Mouse (Mus musculus): ENCODE results near the gene Ephb4. TPM values are rescaled to one million over a fixed set of nuclear protein-coding genes. Genes with fewer than 3 reads are reported as not detected.

Ephb4 gene
- polyA plus RNA-seq, 1 experiment from 2014 or later = 56.8 TPM

DNA sequence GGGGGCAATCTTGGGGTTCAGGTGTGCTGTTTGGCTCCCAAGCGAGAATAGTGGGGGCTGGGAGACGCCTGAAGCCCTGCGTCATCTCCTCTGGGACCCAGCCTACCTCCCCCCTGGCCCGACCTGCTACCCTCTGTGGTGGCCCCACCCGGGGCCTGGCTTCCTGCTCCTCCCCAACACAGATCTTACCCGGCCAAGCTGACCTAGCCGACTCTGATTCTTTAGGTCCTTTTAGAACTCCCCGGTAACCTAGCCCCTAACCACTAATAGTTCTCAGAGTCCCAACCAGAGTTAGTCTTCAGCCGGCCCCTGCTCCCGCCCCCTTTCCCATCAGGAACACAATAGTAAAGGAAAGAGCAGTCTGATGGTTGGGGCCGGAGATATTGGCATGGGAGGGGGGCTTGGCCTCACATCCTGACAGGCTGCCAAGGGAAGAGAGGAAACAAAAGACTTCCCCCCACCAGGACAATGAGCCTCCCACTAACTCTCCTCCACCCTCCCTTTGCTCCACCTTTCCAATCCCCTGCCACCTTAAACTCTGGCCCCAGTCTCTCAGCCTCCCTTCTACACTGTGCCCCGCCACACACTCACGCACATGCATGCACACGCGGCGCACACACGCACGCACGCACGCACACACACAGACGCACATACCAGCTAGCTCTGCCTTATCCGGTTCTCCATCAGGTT, 10.5 kb upstream of the Ephb4 start:
- peak overlapping the region; percentile 87 for H3K27ac ChIP-seq (replicated peaks)
- no peaks in the 10 kb centered on the region for H3K9me3 ChIP-seq
- peak overlapping the region; percentile 57 for H3K4me3 ChIP-seq
- H3K4me1 ChIP-seq = peaks cover 35% of the 10 kb centered on the region
- peak; percentile 50 for DNase-seq (ENCODE audit: low spot score)
- H3K36me3 ChIP-seq (replicated peaks) = no peaks in the 10 kb centered on the region
- H3K27me3 ChIP-seq (replicated peaks; ENCODE audit: low read depth, poor library complexity, severe bottlenecking) = no peaks in the 10 kb centered on the region
- 10% methylated on average over 22 of the region's 22 CpGs for WGBS

DNA sequence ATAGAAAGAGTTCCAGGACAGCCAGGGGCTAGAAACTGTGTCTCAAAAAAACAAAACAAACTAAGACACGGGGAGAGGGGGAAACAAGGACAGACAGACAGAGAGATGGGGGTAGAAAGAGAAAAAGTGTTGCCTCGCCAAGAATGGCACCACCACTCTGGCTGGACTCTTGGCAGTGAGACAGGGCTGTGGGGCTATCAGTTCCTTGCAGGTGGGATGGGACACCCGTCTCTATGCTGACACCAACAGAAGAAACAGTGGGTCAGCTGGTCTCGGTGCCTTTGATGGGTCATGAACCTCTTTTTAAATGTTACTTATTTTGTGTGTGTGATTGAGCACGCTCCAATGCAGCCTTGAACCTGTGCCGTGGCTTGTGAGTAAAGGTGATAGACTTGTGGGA, 9.7 kb upstream of the Ephb4 start:
- no peak for DNase-seq (ENCODE audit: low spot score)
- Histone ChIP-seq H3K36me3 (replicated peaks) (no peaks in the 10 kb centered on the region), H3K27me3 (replicated peaks; ENCODE audit: low read depth, poor library complexity, severe bottlenecking) (no peaks in the 10 kb centered on the region), H3K27ac (replicated peaks) (peak overlapping the region; percentile 87; the same call in 1 of the 2 replicates), H3K4me3 (peak overlapping the region; percentile 57; the same call in 1 of the 2 replicates), H3K9me3 (no peaks in the 10 kb centered on the region), H3K4me1 (peaks cover 35% of the 10 kb centered on the region)
- WGBS = 74% methylated on average over 6 of the region's 6 CpGs

DNA sequence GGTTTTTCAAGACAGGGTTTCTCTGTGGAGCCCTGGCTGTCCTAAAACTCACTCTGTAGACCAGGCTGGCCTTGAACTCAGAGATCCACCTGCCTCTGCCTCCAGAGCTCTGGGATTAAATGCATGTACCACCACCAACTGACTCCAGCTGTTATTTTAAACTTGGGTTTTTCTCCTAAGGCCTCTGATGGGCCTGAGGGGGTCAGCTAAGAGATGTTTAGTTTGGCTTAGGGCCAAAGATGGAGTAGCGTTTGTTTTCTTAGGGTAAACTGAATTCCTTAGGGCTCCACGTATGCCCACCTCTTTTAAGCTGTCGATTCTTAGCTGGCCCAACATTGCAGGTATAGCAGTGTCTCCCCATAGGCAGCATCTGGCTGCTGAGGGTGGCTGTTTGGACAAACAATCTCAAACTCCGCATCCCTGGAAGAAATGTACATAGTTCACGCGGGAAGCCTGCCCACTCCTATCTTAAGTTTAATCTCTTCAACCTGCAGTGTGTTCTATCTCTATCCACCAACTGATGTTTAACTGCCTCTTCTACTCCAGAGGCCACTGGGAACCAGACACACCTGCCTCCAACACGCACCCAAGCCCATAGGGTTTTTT, 7.4 kb upstream of the Ephb4 start:
- peaks cover 39% of the 10 kb centered on the region for H3K4me1 ChIP-seq
- no peaks in the 10 kb centered on the region for H3K27me3 ChIP-seq (replicated peaks; ENCODE audit: low read depth, poor library complexity, severe bottlenecking)
- H3K36me3 ChIP-seq (replicated peaks) = no peaks in the 10 kb centered on the region
- H3K27ac ChIP-seq (replicated peaks) = no peak overlapping the region
- WGBS = 79% methylated on average over 7 of the region's 7 CpGs
- no peaks in the 10 kb centered on the region for H3K9me3 ChIP-seq
- H3K4me3 ChIP-seq = no peak overlapping the region
- DNase-seq (ENCODE audit: low spot score) = no peak

DNA sequence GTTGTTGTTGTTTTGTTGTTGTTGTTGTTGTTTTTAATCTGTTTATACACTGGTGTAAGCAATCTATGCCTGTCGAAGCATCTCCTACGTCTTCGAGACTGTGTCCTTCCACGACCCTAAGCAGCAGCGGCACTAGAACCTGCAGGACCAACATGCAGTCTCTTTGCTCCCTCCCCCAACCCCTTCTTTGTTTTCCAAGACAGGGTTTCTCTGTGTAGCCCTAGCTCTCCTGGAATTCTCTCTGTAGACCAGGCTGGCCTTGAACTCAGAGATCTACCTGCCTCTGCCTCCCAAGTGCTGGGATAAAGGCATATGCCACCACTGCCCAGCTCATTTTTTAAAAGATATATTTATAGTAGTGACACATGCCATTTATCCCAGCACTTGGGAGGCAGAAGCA, 6.5 kb upstream of the Ephb4 start:
- DNase-seq (ENCODE audit: low spot score) = no peak
- Histone ChIP-seq H3K4me3 (no peak overlapping the region), H3K36me3 (replicated peaks) (no peaks in the 10 kb centered on the region), H3K27ac (replicated peaks) (no peak overlapping the region), H3K4me1 (peaks cover 40% of the 10 kb centered on the region), H3K9me3 (no peaks in the 10 kb centered on the region), H3K27me3 (replicated peaks; ENCODE audit: low read depth, poor library complexity, severe bottlenecking) (no peaks in the 10 kb centered on the region)
- WGBS = 94% methylated on average over 5 of the region's 5 CpGs

DNA sequence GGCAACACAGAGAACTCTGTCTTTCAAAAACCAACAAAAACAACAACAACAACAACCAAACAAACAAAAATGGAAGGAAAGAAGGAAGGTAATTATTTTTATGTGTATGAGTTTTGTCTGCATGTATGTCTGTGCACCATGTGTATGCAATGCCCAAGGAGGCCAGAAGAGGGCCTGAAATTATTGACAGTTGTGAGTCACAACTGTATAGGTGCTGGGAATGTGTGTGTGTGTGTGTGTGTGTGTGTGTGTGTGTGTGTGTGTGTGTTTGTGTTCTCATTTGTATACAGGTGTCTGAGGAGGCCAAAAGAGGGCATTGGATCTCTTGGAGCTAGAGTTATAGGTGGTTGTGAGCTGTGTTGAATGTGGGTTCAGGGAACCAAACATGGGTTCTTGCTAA, 6.0 kb upstream of the Ephb4 start:
- Histone ChIP-seq H3K9me3 (no peaks in the 10 kb centered on the region), H3K27ac (replicated peaks) (no peak overlapping the region), H3K4me1 (peaks cover 40% of the 10 kb centered on the region), H3K36me3 (replicated peaks) (no peaks in the 10 kb centered on the region), H3K27me3 (replicated peaks; ENCODE audit: low read depth, poor library complexity, severe bottlenecking) (no peaks in the 10 kb centered on the region), H3K4me3 (no peak overlapping the region)
- no peak for DNase-seq (ENCODE audit: low spot score)

DNA sequence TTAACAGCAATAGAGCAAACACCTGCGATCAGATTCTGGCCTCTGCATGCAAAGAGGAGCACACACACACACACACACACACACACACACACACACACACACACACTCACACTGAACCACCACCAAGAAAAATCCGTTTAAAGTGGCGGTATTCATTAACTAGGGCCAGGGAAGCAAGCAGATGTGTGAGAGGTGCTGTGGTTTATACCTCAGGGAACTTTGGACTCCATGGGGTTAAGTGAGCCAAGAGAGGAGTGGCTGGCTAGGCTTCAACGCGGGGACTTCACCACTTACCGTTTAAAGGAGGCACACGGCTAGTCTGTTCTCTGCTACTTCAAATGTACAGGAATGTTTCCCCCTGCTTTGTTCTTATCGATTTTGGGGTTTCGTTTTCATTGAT, 4.1 kb upstream of the Ephb4 start:
- H3K9me3 ChIP-seq = no peaks in the 10 kb centered on the region
- H3K27me3 ChIP-seq (replicated peaks; ENCODE audit: low read depth, poor library complexity, severe bottlenecking) = no peaks in the 10 kb centered on the region
- H3K36me3 ChIP-seq (replicated peaks) = no peaks in the 10 kb centered on the region
- no peak for DNase-seq (ENCODE audit: low spot score)
- WGBS = 26% methylated on average over 9 of the region's 9 CpGs
- H3K4me3 ChIP-seq = no peak overlapping the region
- H3K4me1 ChIP-seq = peaks cover 40% of the 10 kb centered on the region
- H3K27ac ChIP-seq (replicated peaks) = peak overlapping the region; percentile 19; the same call in 1 of the 2 replicates

DNA sequence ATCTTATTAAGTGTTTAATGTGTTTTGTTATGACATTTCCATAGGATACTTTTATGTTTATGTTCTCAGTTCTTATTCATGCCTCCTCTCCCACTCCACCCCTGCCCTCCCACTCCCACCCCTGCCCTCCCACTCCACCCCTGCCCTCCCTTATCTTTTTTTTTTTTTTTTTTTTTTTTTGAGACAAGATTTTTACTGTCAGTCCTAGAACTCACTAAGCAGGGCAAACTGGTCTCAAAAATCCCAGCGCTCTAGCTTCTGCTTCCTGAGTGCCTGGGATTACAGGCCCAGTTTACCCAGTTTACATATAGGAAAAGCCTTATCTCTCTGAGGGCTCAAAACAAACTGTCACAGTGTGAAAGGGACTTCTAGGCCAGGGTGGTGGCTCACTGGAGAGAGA, 3.5 kb upstream of the Ephb4 start:
- no peaks in the 10 kb centered on the region for H3K36me3 ChIP-seq (replicated peaks)
- H3K27ac ChIP-seq (replicated peaks) = no peak overlapping the region; the same call in 1 of the 2 replicates
- peaks cover 44% of the 10 kb centered on the region for H3K4me1 ChIP-seq
- H3K4me3 ChIP-seq = no peak overlapping the region
- no peaks in the 10 kb centered on the region for H3K27me3 ChIP-seq (replicated peaks; ENCODE audit: low read depth, poor library complexity, severe bottlenecking)
- DNase-seq (ENCODE audit: low spot score) = no peak
- H3K9me3 ChIP-seq = no peaks in the 10 kb centered on the region
- 79% methylated on average over 1 of the region's 1 CpGs for WGBS

DNA sequence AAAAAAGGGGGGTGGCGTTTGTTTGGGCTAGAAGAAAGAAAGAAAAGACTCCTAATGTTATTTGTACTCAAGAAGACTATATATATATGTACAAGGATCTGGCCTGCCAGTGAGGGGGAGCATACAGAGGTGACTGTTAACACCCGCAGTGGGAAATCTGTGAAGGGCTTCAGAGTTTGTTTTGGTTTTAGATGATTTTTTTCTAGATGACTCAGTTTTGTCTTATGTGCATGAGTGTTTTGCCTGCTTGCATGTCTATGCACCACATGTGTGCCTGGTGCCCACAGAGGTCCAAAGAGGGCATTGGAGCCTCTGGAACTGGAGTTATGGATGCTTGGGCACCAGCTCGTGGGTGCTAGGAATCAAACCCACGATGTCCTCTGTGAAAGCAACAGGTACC, 2.9 kb upstream of the Ephb4 start:
- Histone ChIP-seq H3K27ac (replicated peaks) (no peak overlapping the region), H3K4me1 (peaks cover 50% of the 10 kb centered on the region), H3K9me3 (no peaks in the 10 kb centered on the region), H3K36me3 (replicated peaks) (0 out of 2 replicates have a peak, but pooled peaks cover 2% of the 10 kb centered on the region), H3K4me3 (no peak overlapping the region), H3K27me3 (replicated peaks; ENCODE audit: low read depth, poor library complexity, severe bottlenecking) (no peaks in the 10 kb centered on the region)
- DNase-seq (ENCODE audit: low spot score) = no peak
- 87% methylated on average over 4 of the region's 4 CpGs for WGBS

DNA sequence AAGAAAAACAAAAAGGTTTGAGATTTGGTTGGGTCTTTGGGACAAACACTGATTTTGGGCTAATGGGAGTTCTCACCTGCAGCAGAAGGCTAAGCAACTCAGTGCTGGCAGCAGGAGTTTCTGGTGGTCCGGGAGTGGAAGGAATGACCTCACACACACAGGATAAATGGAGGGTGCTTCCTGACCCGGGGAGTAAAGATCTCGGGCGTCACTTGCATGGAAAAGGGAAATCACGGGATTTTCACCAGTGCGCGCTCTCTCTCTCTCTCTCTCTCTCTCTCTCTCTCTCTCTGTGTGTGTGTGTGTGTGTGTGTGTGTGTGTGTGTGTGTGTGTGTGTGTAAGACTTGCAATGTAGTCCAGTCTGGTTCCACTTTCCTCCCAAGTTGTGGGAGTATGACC, 2.1 kb upstream of the Ephb4 start:
- H3K27ac ChIP-seq (replicated peaks) = peak overlapping the region; percentile 99
- H3K4me3 ChIP-seq = peak overlapping the region; percentile 96
- H3K27me3 ChIP-seq (replicated peaks; ENCODE audit: low read depth, poor library complexity, severe bottlenecking) = no peaks in the 10 kb centered on the region
- H3K36me3 ChIP-seq (replicated peaks) = peaks cover 11% of the 10 kb centered on the region
- 16% methylated on average over 7 of the region's 7 CpGs for WGBS
- no peaks in the 10 kb centered on the region for H3K9me3 ChIP-seq
- peaks cover 58% of the 10 kb centered on the region for H3K4me1 ChIP-seq
- DNase-seq (ENCODE audit: low spot score) = peak; percentile 27

DNA sequence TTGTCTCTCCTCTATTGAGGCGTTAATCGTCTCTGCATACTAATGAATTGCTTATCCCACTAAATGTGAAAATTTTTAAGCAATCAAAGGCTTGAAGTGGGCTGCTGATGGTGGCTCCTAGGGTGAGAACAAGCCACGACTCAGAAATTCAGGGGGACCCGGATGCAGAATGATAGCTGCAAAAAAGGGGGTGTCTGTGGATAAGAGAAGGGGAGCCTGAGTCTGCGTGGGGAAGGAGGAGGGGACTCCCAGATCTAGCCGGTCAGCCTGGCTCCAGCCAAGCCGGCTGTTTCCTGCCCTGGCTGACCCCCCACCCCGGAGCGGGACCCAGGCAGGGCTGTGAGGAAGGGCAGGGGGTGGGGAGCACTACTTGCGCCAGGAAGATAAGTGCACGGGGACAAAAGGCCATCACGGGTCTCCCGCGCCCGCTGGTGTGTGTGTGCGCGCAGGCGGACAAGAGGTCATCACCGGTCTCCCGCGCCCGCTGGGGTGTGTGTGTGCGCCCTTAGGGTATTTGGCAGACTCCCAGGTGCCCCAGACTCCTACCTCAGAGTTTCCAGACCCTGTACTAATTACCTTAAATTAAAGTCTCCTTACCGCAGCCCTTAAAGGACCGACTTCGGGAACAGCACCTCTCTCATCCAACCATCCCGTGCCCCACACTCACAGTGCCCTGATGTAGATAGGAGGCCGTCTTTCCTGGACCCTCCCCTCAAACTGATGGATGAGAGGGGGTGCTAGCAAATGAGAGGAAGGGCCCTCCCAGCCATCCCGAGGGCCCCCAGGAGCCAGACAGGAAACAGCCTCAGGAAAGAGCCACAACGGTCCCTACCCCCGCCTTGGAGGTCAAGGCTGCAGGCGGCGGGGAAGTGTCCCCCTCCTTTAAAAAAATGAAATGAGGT, 1.2 kb upstream of the Ephb4 start:
- peak overlapping the region; percentile 99 for H3K27ac ChIP-seq (replicated peaks)
- under 1% methylated on average over 33 of the region's 33 CpGs for WGBS
- H3K9me3 ChIP-seq = no peaks in the 10 kb centered on the region
- peak; percentile 76 for DNase-seq (ENCODE audit: low spot score)
- H3K36me3 ChIP-seq (replicated peaks) = peaks cover 17% of the 10 kb centered on the region
- H3K4me1 ChIP-seq = peaks cover 66% of the 10 kb centered on the region
- no peaks in the 10 kb centered on the region for H3K27me3 ChIP-seq (replicated peaks; ENCODE audit: low read depth, poor library complexity, severe bottlenecking)
- peak overlapping the region; percentile 96 for H3K4me3 ChIP-seq

DNA sequence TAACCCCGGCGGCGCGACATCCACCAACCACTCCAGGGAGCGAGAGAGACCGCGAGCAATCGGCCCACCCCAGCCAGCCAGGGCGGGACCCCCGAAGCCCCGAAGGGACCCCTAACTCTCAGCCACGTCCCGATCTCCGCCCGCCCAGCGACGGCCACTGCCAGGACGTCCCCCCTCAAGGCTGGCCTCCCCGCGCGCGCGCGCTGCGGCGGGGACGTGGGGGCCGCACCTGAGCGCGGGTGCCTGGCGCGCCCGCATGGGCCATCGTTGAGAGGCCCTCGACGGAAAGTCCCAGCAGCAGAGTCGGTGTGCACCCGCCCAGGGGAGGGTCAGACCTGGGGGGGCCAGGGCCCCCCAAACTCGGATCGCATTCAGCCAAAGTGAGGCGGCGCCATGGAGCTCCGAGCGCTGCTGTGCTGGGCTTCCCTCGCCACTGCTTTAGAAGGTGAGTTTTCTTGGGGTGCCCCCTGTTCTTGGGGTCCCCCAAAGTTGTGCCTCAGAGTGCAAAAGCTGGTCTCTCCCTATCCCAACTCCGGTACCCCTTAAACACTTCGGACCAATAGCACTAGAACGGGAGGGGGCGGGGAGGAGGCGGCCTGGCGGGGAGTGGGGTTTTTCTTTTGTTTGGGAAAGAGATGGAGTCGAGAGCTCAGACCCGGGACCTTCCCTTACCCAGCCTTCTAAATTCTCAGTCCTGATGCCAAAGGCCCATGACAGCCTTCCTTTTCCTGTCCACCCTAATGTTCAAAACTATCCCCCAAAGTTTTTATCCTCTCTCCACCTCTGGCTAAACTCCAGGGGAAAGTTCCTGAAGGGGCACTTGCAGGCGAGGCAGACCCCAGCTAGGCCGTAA, 522 bp downstream of the Ephb4 start:
- no peaks in the 10 kb centered on the region for H3K27me3 ChIP-seq (replicated peaks; ENCODE audit: low read depth, poor library complexity, severe bottlenecking)
- H3K4me1 ChIP-seq = peaks cover 73% of the 10 kb centered on the region
- H3K9me3 ChIP-seq = no peaks in the 10 kb centered on the region
- H3K27ac ChIP-seq (replicated peaks) = peak overlapping the region; percentile 99
- H3K36me3 ChIP-seq (replicated peaks) = peaks cover 34% of the 10 kb centered on the region
- H3K4me3 ChIP-seq = peak overlapping the region; percentile 96
- WGBS = under 1% methylated on average over 55 of the region's 55 CpGs
- peak; percentile 68 for DNase-seq (ENCODE audit: low spot score)

DNA sequence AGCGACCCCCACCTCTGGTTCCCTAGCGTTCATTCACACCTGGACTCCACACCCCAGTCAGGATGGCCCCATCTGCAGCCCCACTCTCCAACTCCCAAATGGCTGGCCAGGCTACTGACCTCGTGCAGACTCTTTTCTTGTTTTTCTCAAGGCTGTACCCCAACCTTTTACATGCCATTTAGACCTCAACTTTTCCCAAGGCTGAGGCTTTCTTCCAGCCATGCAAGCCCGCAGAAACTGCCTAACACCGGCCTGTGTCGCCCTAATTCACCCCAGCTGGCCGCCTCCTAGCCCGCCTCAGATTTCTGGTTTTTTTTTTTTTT, 1.1 kb downstream of the Ephb4 start:
- Histone ChIP-seq H3K4me1 (peaks cover 67% of the 10 kb centered on the region), H3K36me3 (replicated peaks) (peaks cover 40% of the 10 kb centered on the region), H3K9me3 (no peaks in the 10 kb centered on the region), H3K27ac (replicated peaks) (peak overlapping the region; percentile 99), H3K4me3 (peak overlapping the region; percentile 96), H3K27me3 (replicated peaks; ENCODE audit: low read depth, poor library complexity, severe bottlenecking) (no peaks in the 10 kb centered on the region)
- under 1% methylated on average over 8 of the region's 8 CpGs for WGBS
- DNase-seq (ENCODE audit: low spot score) = peak; percentile 67

Data from embryonic facial prominence, embryonic 10.5 days (tissue).